Mouse (Mus musculus) testis, postnatal 10 days (tissue): ENCODE measurements around the gene Entpd6.
A peak's percentile ranks its signal among the peaks of the same experiment; 100 is the strongest.

Experiments used
- DNase-seq: peaks from one replicate; pipeline ENCODE4 v3.0.0; 2021; ENCODE audit warnings: low spot score

Gene Entpd6

DNA sequence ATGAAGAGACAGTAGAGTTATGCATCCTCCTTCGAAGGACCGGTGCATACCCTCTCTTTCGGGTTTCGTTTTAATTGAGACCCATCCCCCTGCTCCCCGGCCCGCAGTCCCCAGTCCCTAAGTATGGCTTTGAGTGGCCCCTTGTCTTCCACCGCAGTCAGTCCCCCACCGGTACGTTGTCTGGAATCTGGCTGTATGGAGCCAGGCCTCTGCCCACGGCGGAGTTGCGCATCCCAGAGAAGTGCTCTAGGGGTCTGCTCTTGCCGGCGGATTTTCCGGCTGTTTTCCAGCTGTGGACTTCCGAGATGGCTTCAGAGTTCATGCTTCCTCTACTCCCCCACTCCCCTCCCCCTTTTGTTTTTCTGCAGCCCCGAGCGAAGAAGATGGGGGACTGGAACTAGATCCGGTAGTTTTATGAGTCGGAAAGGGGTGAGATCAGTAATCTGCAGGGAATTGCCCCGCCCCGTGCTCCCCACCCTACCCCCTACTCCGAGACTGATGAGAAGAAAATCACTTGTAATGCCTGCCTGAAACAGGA lies 38.5 kb downstream of the Entpd6 start:
- peak; percentile 57 for DNase-seq

DNA sequence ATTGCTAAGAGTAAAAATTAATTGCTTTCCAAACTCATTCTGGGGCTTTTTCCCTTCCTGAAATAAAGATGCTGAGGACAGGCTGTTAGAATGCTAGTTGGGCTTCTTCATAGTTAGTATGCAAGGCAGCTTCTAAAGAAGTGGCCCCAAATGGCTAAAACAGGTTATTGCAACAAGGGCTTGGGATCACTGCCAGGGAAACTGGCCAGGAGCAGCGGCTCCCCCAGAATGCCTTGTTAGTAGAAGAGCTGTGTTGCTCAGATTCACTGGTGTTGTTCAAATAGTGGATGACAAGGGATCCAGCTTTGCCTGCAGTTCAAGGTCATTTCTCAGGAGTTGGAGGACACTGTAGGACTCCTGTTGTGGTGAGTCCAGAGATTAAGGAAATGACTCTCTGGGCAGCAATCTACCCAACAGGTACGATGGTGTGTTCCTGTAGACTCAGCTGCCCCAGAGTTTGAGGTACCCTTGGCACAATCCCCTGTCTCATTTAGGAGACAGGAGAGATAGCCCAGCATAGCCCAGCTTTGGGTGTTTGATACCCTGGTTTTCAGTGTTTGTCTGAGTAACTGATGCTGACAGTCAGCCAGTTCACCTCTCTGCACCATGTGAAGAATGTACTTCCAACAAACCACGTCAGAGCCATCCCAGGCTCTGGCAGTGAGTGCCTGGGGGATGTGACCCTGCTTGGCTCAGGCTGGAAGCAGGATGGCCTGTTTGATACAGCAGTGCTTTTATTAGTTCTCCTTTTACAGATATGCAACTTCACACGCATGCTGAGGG lies 40.1 kb downstream of the Entpd6 start:
- peak; percentile 92 for DNase-seq

DNA sequence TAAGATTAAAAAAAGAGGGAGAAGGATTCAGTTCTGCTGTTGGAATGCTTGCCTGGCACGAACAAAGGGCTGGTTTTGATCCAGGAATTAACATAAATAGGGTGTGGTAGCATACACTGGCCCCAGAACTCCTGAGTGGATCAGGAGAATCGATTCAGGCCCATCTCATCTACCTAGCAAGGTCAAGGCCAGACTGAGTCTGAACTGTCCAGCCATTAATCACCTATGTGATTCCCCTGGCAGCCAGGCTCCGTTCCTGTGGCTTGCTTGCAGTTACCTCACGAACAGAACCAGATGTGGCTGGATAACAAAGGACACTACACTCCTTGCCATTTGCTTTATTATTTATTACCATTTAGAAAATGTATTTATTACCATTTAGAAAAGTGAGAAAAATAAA lies 44.5 kb downstream of the Entpd6 start:
- no peak for DNase-seq

DNA sequence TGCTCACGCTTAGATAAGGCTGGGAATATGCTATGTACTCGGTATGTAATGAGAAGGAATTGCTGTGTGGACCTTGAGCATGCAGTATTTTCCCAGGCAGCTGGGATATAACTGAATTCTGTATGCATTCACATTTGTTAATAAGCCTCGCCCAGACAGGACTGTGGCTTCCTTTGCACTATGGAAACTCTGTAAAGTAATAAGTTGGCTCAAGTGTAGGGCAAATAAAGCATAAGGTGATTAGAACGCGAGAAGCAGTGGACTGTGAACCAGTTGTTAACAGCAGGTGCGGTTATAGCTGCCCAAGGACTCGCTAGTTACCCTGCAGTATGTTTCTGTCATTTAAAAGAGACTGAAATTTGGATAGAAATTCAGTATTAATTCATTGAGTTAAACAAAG lies 49.2 kb downstream of the Entpd6 start:
- DNase-seq, result no peak

DNA sequence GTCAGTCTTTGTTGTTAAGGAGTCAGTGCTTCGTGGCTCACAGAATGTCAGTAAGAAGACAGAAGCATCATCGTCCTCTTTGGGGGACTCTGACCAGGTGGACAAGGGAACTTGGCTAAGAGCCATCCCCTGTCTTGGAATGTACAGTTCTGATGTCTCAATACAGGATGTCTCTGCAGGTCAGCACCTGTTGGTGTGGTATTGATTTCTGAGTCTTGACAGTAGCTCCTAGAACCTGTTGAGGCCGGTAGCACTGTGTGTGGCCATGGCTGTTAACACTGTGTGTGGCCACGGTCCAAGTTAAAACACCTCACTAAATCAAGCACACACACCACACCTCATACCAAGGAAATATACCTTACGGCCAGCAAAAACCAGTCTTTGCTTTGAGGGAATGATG lies 51.8 kb downstream of the Entpd6 start:
- no peak for DNase-seq

GRCm38 (mm10) chr2:150803035-150803434 lies 54.2 kb downstream of the Entpd6 start:
- no peak for DNase-seq

- DNase-seq, result no peak
Measured at GRCm38 (mm10) chr2:150808381-150808780, 59.5 kb downstream of the Entpd6 start.

GRCm38 (mm10) chr2:150808812-150809211 lies 60.0 kb downstream of the Entpd6 start:
- no peak for DNase-seq

GRCm38 (mm10) chr2:150810603-150811002 lies 61.8 kb downstream of the Entpd6 start:
- DNase-seq, result no peak

- DNase-seq, result no peak
Measured at GRCm38 (mm10) chr2:150812816-150813215, 64.0 kb downstream of the Entpd6 start.

DNA sequence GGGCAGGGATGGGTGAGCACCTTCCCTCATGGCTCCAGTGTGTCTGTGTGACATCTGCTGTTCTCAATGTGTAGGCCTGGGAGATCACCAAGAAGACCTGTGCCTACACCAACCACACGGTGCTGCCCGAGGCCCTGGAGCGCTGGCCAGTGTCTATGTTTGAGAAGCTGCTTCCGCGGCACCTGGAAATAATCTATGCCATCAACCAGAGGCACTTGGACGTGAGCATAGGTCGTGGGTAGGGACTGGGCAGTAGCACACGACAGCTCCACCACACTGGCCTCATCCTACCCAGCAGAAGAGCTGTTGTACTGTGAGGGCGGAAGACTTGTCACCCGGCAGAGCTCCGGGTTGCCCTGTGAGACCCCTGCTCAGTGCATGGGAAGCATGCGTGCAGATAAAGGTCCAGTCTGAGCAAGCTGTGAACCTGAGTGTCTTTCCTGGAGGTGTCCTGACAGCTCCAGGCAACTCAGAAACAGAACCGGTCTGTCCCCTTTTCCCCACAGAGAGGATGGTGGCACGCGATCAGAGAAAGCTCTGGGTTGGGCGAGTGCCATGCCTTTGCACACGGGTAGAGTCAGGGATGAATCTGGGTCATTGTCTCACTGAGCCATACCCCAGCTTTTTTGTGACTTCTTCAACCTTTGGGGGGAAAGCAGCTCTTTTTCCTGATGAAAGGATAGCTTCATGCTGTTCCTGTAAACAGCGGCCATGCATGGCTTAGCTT lies 68.0 kb downstream of the Entpd6 start:
- no peak for DNase-seq

DNA sequence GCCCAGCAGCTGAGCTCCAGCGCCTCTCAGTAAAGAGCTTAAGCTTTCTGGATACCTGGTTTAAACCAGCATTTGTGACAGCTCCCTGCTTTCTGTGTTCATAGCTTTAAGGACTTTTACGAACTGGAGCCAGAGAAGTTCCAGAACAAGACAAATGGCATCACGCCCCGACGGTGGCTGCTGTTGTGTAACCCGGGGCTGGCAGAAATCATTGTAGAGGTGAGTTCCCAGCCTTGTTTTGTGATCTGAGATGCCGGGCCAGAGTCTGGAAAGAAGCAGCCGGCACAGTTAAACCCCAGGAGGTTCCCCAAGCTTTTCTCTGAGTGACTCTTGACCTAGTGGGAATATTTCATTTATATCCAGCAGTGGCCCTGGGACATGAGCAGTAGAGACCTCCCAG lies 69.9 kb downstream of the Entpd6 start:
- DNase-seq, result no peak

GRCm38 (mm10) chr2:150820720-150821119 lies 71.9 kb downstream of the Entpd6 start:
- DNase-seq, result no peak
